Mouse (Mus musculus): ENCODE measurements around the gene Prkca. TPM values are rescaled to one million over a fixed set of nuclear protein-coding genes. Genes with fewer than 3 reads are reported as not detected.
"Not testable (repeated sequence)": the region's sequence is repeated elsewhere in the genome, so short reads cannot be mapped to it uniquely, and the experiment has no call there.

The Prkca gene
- polyA plus RNA-seq, 1 experiment = 43.2 TPM

- Histone ChIP-seq H3K4me1 (ENCODE audit: control insufficient read depth, insufficient read depth, low read length) (peaks cover 8% of the 10 kb centered on the region; the same call in 1 of the 2 replicates), H3K4me3 (ENCODE audit: insufficient read depth, low read length) (no peak overlapping the region), H3K27ac (ENCODE audit: insufficient read depth, low read length) (no peak overlapping the region)
- TF ChIP-seq CTCF (IDR thresholded peaks at IDR 0.05; ENCODE audit: borderline replicate concordance, insufficient read depth, low read length) (no peak), POLR2A (IDR thresholded peaks at IDR 0.05; ENCODE audit: low read depth, low read length) (no peak)
Observed at GRCm38 (mm10) chr11:108104085-108104484, 239.6 kb downstream of the Prkca start.

GRCm38 (mm10) chr11:108101280-108101950 is 242.3 kb downstream of the Prkca start:
- TF ChIP-seq POLR2A (IDR thresholded peaks at IDR 0.05; ENCODE audit: low read depth, low read length) (no peak), CTCF (IDR thresholded peaks at IDR 0.05; ENCODE audit: borderline replicate concordance, insufficient read depth, low read length) (no peak)
- H3K27ac ChIP-seq (ENCODE audit: insufficient read depth, low read length) = no peak overlapping the region
- peaks cover 11% of the 10 kb centered on the region; the same call in 1 of the 2 replicates for H3K4me1 ChIP-seq (ENCODE audit: control insufficient read depth, insufficient read depth, low read length)
- no peak overlapping the region for H3K4me3 ChIP-seq (ENCODE audit: insufficient read depth, low read length)

GRCm38 (mm10) chr11:108098306-108098705 is 245.4 kb downstream of the Prkca start:
- no peak for TF ChIP-seq POLR2A (IDR thresholded peaks at IDR 0.05; ENCODE audit: low read depth, low read length)
- no peak for TF ChIP-seq CTCF (IDR thresholded peaks at IDR 0.05; ENCODE audit: borderline replicate concordance, insufficient read depth, low read length)
- Histone ChIP-seq H3K4me1 (ENCODE audit: control insufficient read depth, insufficient read depth, low read length) (peaks cover 8% of the 10 kb centered on the region; the same call in 1 of the 2 replicates), H3K27ac (ENCODE audit: insufficient read depth, low read length) (no peak overlapping the region), H3K4me3 (ENCODE audit: insufficient read depth, low read length) (no peak overlapping the region)

- Histone ChIP-seq H3K27ac (ENCODE audit: insufficient read depth, low read length) (no peak overlapping the region), H3K4me3 (ENCODE audit: insufficient read depth, low read length) (no peak overlapping the region), H3K4me1 (ENCODE audit: control insufficient read depth, insufficient read depth, low read length) (0 out of 2 replicates have a peak, but pooled peaks cover 3% of the 10 kb centered on the region)
- TF ChIP-seq POLR2A (IDR thresholded peaks at IDR 0.05; ENCODE audit: low read depth, low read length) = no peak
- no peak for TF ChIP-seq CTCF (IDR thresholded peaks at IDR 0.05; ENCODE audit: borderline replicate concordance, insufficient read depth, low read length)
Observed at GRCm38 (mm10) chr11:108094796-108095195, 248.9 kb downstream of the Prkca start.

- Histone ChIP-seq H3K27ac (ENCODE audit: insufficient read depth, low read length) (no peak overlapping the region), H3K4me1 (ENCODE audit: control insufficient read depth, insufficient read depth, low read length) (0 out of 2 replicates have a peak, but pooled peaks cover 1% of the 10 kb centered on the region), H3K4me3 (ENCODE audit: insufficient read depth, low read length) (no peak overlapping the region)
- TF ChIP-seq CTCF (IDR thresholded peaks at IDR 0.05; ENCODE audit: borderline replicate concordance, insufficient read depth, low read length) (no peak), POLR2A (IDR thresholded peaks at IDR 0.05; ENCODE audit: low read depth, low read length) (no peak)
Observed at GRCm38 (mm10) chr11:108093248-108093647, 250.5 kb downstream of the Prkca start.

GRCm38 (mm10) chr11:108091238-108091637 is 252.5 kb downstream of the Prkca start:
- no peak overlapping the region for H3K27ac ChIP-seq (ENCODE audit: insufficient read depth, low read length)
- no peak overlapping the region for H3K4me3 ChIP-seq (ENCODE audit: insufficient read depth, low read length)
- TF ChIP-seq CTCF (IDR thresholded peaks at IDR 0.05; ENCODE audit: borderline replicate concordance, insufficient read depth, low read length) (no peak), POLR2A (IDR thresholded peaks at IDR 0.05; ENCODE audit: low read depth, low read length) (no peak)
- H3K4me1 ChIP-seq (ENCODE audit: control insufficient read depth, insufficient read depth, low read length) = no peaks in the 10 kb centered on the region

GRCm38 (mm10) chr11:108090706-108091105 is 253.0 kb downstream of the Prkca start:
- Histone ChIP-seq H3K4me3 (ENCODE audit: insufficient read depth, low read length) (no peak overlapping the region), H3K27ac (ENCODE audit: insufficient read depth, low read length) (no peak overlapping the region), H3K4me1 (ENCODE audit: control insufficient read depth, insufficient read depth, low read length) (no peaks in the 10 kb centered on the region)
- TF ChIP-seq POLR2A (IDR thresholded peaks at IDR 0.05; ENCODE audit: low read depth, low read length) (no peak), CTCF (IDR thresholded peaks at IDR 0.05; ENCODE audit: borderline replicate concordance, insufficient read depth, low read length) (no peak)

GRCm38 (mm10) chr11:108088063-108088462 is 255.7 kb downstream of the Prkca start:
- Histone ChIP-seq H3K4me3 (ENCODE audit: insufficient read depth, low read length) (no peak overlapping the region), H3K4me1 (ENCODE audit: control insufficient read depth, insufficient read depth, low read length) (no peaks in the 10 kb centered on the region), H3K27ac (ENCODE audit: insufficient read depth, low read length) (no peak overlapping the region)
- TF ChIP-seq POLR2A (IDR thresholded peaks at IDR 0.05; ENCODE audit: low read depth, low read length) = no peak
- TF ChIP-seq CTCF (IDR thresholded peaks at IDR 0.05; ENCODE audit: borderline replicate concordance, insufficient read depth, low read length) = no peak

- H3K4me1 ChIP-seq (ENCODE audit: control insufficient read depth, insufficient read depth, low read length); H3K27ac ChIP-seq (ENCODE audit: insufficient read depth, low read length); H3K4me3 ChIP-seq (ENCODE audit: insufficient read depth, low read length): not testable (repeated sequence)
Observed at GRCm38 (mm10) chr11:108087105-108087700, 256.5 kb downstream of the Prkca start.

- Histone ChIP-seq H3K4me3 (ENCODE audit: insufficient read depth, low read length) (no peak overlapping the region), H3K4me1 (ENCODE audit: control insufficient read depth, insufficient read depth, low read length) (no peaks in the 10 kb centered on the region), H3K27ac (ENCODE audit: insufficient read depth, low read length) (no peak overlapping the region)
- TF ChIP-seq CTCF (IDR thresholded peaks at IDR 0.05; ENCODE audit: borderline replicate concordance, insufficient read depth, low read length) (no peak), POLR2A (IDR thresholded peaks at IDR 0.05; ENCODE audit: low read depth, low read length) (no peak)
Observed at GRCm38 (mm10) chr11:108082673-108083072, 261.1 kb downstream of the Prkca start.
